Mouse (Mus musculus) inflammation-experienced regulatory T-cells, adult 6 months (primary cell): ENCODE results near the gene Mnat1. TPM values are rescaled to one million over a fixed set of nuclear protein-coding genes. Genes with fewer than 3 reads are reported as not detected.
"Not testable (repeated sequence)": the region's sequence is repeated elsewhere in the genome, so short reads cannot be mapped to it uniquely, and the experiment has no call there.

Source experiments
- ATAC-seq: one replicate; pipeline ENCODE4 v1.8.0; 2017
- polyA plus RNA-seq, 3 experiments: library from polyadenylated mRNA; unstranded; fragments of 100-300 nt; shearing (Covaris generic); gene quantifications; one replicate each; pipeline ENCODE4 v1.2.1; 2017

The Mnat1 gene
- polyA plus RNA-seq, 3 experiments from 2014 or later, result 21.8 to 40.7 (median 36.1) TPM

DNA sequence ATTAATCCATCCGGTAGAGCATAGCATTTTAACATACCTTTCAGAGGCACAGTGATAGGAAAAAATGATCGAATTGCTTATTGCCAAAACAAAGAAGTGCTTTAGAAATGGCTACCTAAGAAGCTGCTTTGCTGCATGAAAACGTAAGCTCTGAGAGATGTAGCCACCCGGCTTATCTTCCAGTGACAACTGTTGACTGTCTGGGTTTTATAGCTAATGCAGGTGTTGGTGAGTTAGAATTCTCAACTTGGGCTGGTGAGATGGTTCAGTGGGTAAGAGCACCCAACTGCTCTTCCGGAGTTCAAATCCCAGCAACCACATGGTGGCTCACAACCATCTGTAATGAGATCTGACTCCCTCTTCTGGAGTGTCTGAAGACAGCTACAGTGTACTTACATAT, 27.5 kb downstream of the Mnat1 start:
- not testable (repeated sequence) for ATAC-seq

GRCm38 (mm10) chr12:73154150-73154549, 30.6 kb downstream of the Mnat1 start:
- no peak for ATAC-seq

DNA sequence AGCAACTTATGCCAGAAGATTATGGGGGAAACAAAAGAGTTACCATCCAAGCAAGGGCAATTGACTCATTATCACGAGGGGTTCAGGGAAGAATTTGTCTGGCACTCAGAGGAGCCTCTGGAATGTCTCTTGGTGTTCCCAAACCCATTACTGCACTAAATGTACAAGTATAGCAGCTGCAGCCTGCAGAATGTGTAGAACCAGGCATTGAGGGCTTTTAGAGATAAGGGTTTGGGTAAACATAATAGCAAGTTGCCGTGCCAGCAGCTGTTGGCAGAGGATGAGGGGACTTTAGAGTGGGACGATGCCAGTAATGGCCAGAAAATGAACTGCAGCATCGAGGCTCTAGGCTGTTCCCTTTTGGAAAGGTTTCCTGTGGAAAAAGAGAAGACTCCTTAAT, 36.8 kb downstream of the Mnat1 start:
- ATAC-seq, result no peak

GRCm38 (mm10) chr12:73162408-73163181, 39.1 kb downstream of the Mnat1 start:
- peak; percentile 85 for ATAC-seq

- ATAC-seq, result peak; percentile 61
Observed at GRCm38 (mm10) chr12:73170794-73171193, 47.3 kb downstream of the Mnat1 start.

- ATAC-seq, result no peak
Observed at GRCm38 (mm10) chr12:73183896-73184295, 60.4 kb downstream of the Mnat1 start.

DNA sequence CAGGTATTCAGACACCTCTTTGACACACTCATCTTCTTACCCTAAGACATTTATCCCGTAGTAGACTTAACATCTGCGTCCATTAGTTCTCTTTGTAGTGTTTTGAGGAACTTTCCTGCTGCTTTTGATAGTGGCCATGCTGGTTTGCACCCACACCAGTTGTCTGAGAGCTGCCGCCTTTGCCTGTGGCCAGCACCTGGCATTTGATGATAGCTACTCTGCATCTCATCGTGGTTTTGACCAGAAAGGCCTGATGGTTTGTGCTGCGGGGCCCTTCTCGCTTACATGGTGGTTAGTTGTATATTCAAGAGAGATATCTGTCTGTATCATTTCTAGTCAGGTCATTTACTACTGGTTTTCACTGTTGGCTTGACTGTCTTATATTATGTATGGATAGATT, 73.8 kb downstream of the Mnat1 start:
- ATAC-seq, result no peak

DNA sequence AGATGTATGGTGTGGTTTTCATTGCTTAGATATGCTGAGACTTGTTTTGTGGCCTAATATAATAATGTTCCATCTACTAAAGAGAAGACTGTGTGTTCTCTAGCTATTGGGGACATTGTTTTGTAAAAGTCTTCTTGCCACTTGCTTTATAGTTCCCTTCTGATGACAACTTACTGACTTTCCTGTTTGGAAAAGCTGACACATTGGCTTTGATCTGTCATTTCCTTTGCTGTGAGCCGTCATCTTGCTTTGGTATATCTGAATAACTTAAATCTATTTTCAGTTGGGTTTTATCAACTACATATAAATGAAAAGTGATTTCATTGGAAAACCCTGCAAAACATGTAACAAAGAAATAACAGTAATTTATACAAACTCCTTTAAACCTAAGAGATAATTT, 74.9 kb downstream of the Mnat1 start:
- peak; percentile 38 for ATAC-seq

GRCm38 (mm10) chr12:73199375-73199774, 75.9 kb downstream of the Mnat1 start:
- no peak for ATAC-seq

DNA sequence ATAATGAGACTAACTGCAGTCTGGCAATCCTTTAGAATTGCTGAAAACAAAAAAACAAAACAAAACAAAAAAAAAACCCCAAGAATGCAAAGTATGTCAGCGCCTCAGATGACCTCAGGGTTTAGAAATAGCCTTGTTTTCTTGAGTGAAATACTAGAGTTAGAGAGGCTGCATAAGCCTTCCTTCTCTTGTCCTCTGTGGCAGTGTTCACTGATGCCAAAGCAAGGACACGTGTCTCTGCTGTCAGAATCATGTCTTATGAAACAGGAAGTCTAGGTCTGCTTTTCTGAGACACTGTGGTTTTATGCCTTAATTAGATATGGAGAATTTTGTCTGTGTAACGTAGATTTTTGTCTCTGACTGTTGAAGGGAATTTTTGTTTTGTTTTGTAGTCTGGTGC, 78.1 kb downstream of the Mnat1 start:
- peak; percentile 95 for ATAC-seq

GRCm38 (mm10) chr12:73205710-73206649, 82.5 kb downstream of the Mnat1 start:
- no peak for ATAC-seq

DNA sequence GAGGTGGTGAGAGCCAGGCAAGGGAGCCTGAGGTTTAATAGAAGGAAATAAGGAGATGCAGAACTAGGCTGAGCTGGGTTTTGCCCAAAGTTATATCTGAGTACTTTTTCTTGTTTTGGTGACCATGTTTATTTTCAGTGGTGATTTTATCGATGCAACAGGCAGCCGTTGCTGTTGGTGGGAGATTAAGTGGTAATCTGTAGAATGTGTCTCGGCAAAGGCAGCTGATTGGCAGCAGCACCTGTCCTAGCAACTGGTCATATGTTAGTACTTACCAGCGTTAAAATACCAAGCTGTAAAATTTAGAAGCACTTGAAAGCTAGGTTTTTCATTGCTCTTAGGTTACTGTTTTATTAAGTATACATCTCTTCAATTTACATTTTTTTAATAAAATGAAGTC, 83.5 kb downstream of the Mnat1 start:
- ATAC-seq, result no peak

DNA sequence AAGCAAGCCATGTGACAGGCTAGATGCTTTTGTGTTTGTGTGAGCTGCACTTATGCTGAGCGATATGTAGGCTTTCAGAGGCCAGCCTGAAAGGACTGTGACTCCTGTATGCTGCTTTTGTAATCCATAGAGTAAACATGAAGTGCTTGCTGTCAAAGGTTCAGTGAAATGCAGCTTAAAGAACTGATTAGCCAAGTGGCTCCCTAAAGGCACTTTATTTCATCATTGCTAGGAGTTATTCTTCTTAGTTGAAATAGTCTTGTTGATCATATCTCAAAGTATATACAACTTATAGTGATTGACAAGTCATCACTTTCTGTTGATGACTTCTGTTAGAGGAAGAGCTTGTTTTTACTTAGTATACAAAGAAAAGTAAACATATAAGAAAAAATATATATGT, 83.9 kb downstream of the Mnat1 start:
- no peak for ATAC-seq

GRCm38 (mm10) chr12:73208518-73208917, 85.0 kb downstream of the Mnat1 start:
- peak; percentile 43 for ATAC-seq

DNA sequence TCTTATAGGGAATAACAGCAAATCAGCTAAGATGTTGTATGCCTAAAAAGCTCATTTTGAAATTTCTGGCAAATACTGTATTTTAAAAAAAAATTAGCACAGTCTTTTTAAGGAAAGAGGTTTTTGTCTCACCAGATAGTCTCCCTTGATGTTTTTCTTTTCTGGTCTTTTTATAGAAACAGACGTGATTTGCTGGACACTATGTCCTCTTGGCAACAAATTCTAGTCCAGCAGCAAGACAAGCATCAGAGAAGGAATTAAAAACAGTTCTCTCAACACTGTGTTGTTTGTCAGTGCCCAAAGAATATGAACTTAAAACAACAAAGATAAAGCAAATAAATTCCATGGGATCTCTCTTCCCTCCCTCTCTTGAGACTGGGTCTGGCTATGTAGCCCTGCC, 85.6 kb downstream of the Mnat1 start:
- ATAC-seq, result no peak

- peak; percentile 32 for ATAC-seq
Observed at GRCm38 (mm10) chr12:73210454-73210853, 86.9 kb downstream of the Mnat1 start.

GRCm38 (mm10) chr12:73215773-73216172, 92.3 kb downstream of the Mnat1 start:
- peak; percentile 69 for ATAC-seq

GRCm38 (mm10) chr12:73218632-73219031, 95.1 kb downstream of the Mnat1 start:
- ATAC-seq, result no peak

GRCm38 (mm10) chr12:73221235-73221634, 97.7 kb downstream of the Mnat1 start:
- ATAC-seq, result no peak

DNA sequence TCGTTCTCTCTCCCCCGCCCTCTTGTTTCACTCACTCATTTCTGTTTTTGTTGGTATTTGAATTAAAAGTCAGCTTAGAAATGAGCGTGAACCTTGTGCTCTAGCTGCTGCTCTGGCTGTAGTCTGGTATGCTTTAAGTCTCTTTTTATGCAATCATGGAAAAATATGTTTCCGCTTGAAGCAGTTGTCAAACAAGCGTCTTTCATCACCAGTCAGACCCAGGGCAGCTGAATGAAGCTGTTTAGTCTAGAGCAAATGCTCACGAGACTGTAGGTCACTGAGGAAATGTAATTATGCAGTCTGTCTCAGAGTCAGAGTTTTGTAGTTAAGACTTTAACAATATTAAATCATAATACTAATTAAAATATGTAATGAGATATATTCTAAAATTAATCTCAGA, 100.4 kb downstream of the Mnat1 start:
- no peak for ATAC-seq

DNA sequence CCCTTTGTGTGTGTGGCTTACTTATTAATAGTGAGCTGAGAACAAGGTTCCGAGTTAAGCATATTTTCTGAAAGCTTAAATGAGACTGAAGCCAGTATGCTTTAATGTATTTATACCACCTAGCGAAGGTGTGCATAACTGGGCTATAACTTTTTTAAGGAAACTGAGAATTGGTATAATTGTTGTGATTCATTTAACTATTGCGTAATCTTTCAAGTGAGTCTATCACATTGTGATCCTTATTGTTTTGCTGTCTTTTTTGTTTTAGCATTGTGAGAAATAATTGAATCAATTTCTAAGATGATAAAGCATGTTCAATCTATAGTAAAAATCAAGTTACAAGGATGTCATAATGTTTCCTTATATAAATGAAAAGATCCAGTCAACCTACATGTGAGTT, 104.9 kb downstream of the Mnat1 start:
- no peak for ATAC-seq

DNA sequence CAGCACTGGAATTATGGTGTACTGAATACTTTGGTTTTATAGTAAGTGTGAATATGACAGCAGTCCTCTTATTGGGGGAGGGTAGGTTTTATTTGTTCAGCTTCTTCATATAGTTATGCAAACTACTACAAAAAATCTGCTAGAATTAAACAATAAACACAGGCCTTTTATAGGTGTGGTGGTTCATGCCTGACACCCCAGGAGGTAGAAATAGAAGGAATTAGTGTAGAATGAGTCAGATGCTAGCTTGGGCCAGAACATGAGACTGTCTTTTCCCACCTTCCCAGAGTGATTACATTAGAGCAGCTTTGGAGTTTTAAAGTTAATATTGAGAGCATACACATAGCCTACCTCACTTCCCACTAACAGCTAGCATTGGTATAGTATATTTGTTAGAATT, 106.7 kb downstream of the Mnat1 start:
- no peak for ATAC-seq

GRCm38 (mm10) chr12:73231552-73231951, 108.0 kb downstream of the Mnat1 start:
- no peak for ATAC-seq

DNA sequence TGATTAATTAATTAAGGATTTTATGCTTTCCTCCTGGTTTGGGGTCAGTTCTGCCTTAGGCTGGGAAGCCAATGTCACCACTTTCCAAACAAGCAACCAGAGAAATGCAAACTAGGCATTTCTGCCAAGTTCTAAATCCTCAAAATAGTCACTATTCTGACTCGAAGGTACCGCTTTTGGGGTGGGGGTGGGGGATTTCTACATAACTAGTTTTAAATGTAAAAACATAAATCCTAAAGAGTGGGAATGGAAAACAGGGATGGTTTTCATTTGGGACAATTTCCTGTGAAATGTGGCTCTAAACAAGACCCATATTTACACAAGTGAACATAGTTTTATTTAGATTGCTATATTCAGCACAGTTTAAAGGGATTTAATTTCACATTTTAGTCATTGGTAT, 109.1 kb downstream of the Mnat1 start:
- no peak for ATAC-seq
